In genomic region chr12:100519684-100520076, GRCm38 (mm10) we compare ENCODE assay signal across 8 mouse cellular contexts. TPM values are rescaled to one million over a fixed set of nuclear protein-coding genes. Genes with fewer than 3 reads are reported as not detected.
DNase-seq lines count a peak whose midpoint lies in the region; ATAC-seq lines count a peak whose summit lies in the region.

No protein-coding gene starts in this region.

- DNase-seq in cerebellum, postnatal 36 days: peak; percentile 28 to 42
- peak; percentile 44 for DNase-seq in limb, embryonic 11.5 days (ENCODE audit: low spot score)
- DNase-seq in left cerebral cortex, postnatal 10 days (ENCODE audit: extremely low spot score in 1 of 2, low spot score in 2 of 2): no peak
- no peak for DNase-seq in right cerebral cortex, postnatal 36 days (ENCODE audit: low spot score in 2 of 2)

- peaks cover 80% of the 10 kb centered on the region for H3K4me1 ChIP-seq in megakaryocyte, embryonic 14.5 days
- H3K4me1 ChIP-seq in heart, embryonic 16.5 days (ENCODE audit: control insufficient read depth, insufficient read depth, low read length): peaks cover 19% of the 10 kb centered on the region
- H3K4me1 ChIP-seq in limb, embryonic 11.5 days (ENCODE audit: control insufficient read depth, insufficient read depth, low read length): peaks cover 8% of the 10 kb centered on the region
- H3K4me1 ChIP-seq in midbrain, embryonic 15.5 days: peaks cover 26% of the 10 kb centered on the region

- peak overlapping the region; percentile 98 for H3K4me3 ChIP-seq in megakaryocyte, embryonic 14.5 days (replicated peaks)
- H3K4me3 ChIP-seq in heart, embryonic 16.5 days (ENCODE audit: low read length): peak overlapping the region; percentile 80
- H3K4me3 ChIP-seq in limb, embryonic 11.5 days (ENCODE audit: low read depth, low read length): peak overlapping the region; percentile 64
- H3K4me3 ChIP-seq in midbrain, embryonic 15.5 days: peak overlapping the region; percentile 97

- ATAC-seq in megakaryocyte, adult 5-6 weeks (ENCODE audit: poor library complexity, severe bottlenecking): no peak
- no peak for ATAC-seq in heart, embryonic 16.5 days (replicated peaks; ENCODE audit: extremely low read depth, insufficient read depth, low FRiP score)
- no peak for ATAC-seq in limb, embryonic 11.5 days (ENCODE audit: insufficient number of reproducible peaks, low FRiP score, low TSS enrichment, low read depth)
- ATAC-seq in midbrain, embryonic 15.5 days (replicated peaks): peak; percentile 28

- intact Hi-C loops in left cerebral cortex, postnatal 10 days (cut with DNase I): loop anchor here (5.0 kb wide), 1 partner anchor 92 kb away; no protein-coding TSS in a partner anchor

- H3K36me3 ChIP-seq in megakaryocyte, embryonic 14.5 days (replicated peaks; ENCODE audit: low read length): peaks cover 48% of the 10 kb centered on the region
- no peaks in the 10 kb centered on the region for H3K36me3 ChIP-seq in heart, embryonic 16.5 days (ENCODE audit: control insufficient read depth, insufficient read depth)
- no peaks in the 10 kb centered on the region for H3K36me3 ChIP-seq in limb, embryonic 11.5 days (ENCODE audit: control insufficient read depth, insufficient read depth, low read length)
- H3K36me3 ChIP-seq in midbrain, embryonic 15.5 days (replicated peaks): no peaks in the 10 kb centered on the region; the same call in 1 of the 2 replicates

- H3K27ac ChIP-seq in heart, embryonic 16.5 days (ENCODE audit: low read length): no peak overlapping the region; the same call in 1 of the 2 replicates
- no peak overlapping the region for H3K27ac ChIP-seq in limb, embryonic 11.5 days (replicated peaks; ENCODE audit: low read depth, low read length)
- peak overlapping the region; percentile 88 for H3K27ac ChIP-seq in midbrain, embryonic 15.5 days

- no peaks in the 10 kb centered on the region for H3K27me3 ChIP-seq in megakaryocyte, embryonic 14.5 days (replicated peaks)
- no peaks in the 10 kb centered on the region for H3K27me3 ChIP-seq in heart, embryonic 16.5 days (ENCODE audit: control insufficient read depth, insufficient read depth, low read length)
- H3K27me3 ChIP-seq in limb, embryonic 11.5 days (ENCODE audit: control insufficient read depth, insufficient read depth, low read length): no peaks in the 10 kb centered on the region
- H3K27me3 ChIP-seq in midbrain, embryonic 15.5 days (replicated peaks): no peaks in the 10 kb centered on the region

- peaks cover 4% of the 10 kb centered on the region for H3K9me3 ChIP-seq in megakaryocyte, embryonic 14.5 days
- no peaks in the 10 kb centered on the region for H3K9me3 ChIP-seq in heart, embryonic 16.5 days (replicated peaks; ENCODE audit: control insufficient read depth, low read length)
- no peaks in the 10 kb centered on the region for H3K9me3 ChIP-seq in limb, embryonic 11.5 days (ENCODE audit: control insufficient read depth, low read length)
- H3K9me3 ChIP-seq in midbrain, embryonic 15.5 days: no peaks in the 10 kb centered on the region

- 50% methylated on average over 7 of the region's 7 CpGs for WGBS in heart, embryonic 16.5 days
- WGBS in limb, embryonic 11.5 days: 68% methylated on average over 7 of the region's 7 CpGs
- WGBS in midbrain, embryonic 15.5 days: 44% methylated on average over 7 of the region's 7 CpGs

- H3K9ac ChIP-seq in heart, embryonic 16.5 days (ENCODE audit: low read length): peak overlapping the region; percentile 99
- H3K9ac ChIP-seq in limb, embryonic 11.5 days (ENCODE audit: low read length): peak overlapping the region; percentile 94
- peak overlapping the region; percentile 99 for H3K9ac ChIP-seq in midbrain, embryonic 15.5 days

- H3K4me2 ChIP-seq in heart, embryonic 16.5 days (ENCODE audit: low read depth, low read length): peak overlapping the region; percentile 80
- H3K4me2 ChIP-seq in limb, embryonic 11.5 days (ENCODE audit: low read depth, severe bottlenecking): peak overlapping the region; percentile 72
- H3K4me2 ChIP-seq in midbrain, embryonic 15.5 days: peak overlapping the region; percentile 86

RNA-seq across cellular contexts. Expression of gene Ttc7b, which starts 0.9 kb away (rescaled TPM):
- 170 and 237 TPM in 2 replicates for polyA plus RNA-seq in megakaryocyte, embryonic 14.5 days (2012; ENCODE audit: insufficient read depth, low replicate concordance)
- 26.2 and 28.9 TPM in 2 replicates for total RNA-seq in megakaryocyte, adult 5-6 weeks (2015)
- 14.4 and 16.9 TPM in 2 replicates for total RNA-seq in megakaryocyte, adult 5-6 weeks (2017)
- polyA plus RNA-seq in heart, embryonic 16.5 days (2015; fragmentation: Nextera tagmentation; extraction: Ambion mirVana): 6.7 and 7.3 TPM in 2 replicates
- 7.0 and 9.8 TPM in 2 replicates for polyA plus RNA-seq in limb, embryonic 11.5 days (2014; fragmentation: Nextera tagmentation; extraction: Ambion mirVana)
- polyA plus RNA-seq in midbrain, embryonic 15.5 days (2015; fragmentation: Nextera tagmentation; extraction: Ambion mirVana): 9.0 and 9.7 TPM in 2 replicates
- total RNA-seq in left cerebral cortex, postnatal 10 days (2021): 100 to 1,000 TPM; 137 to 138 TPM

Comparison
In these comparisons a context has a peak if more than half of its experiments do, and no peak if none do; other contexts are left out.
1. DNase-seq: peak in cerebellum, postnatal 36 days (2 of 2) and limb, embryonic 11.5 days (single experiment); none in left cerebral cortex, postnatal 10 days (0 of 2) and right cerebral cortex, postnatal 36 days (0 of 2).
2. RNA of gene Ttc7b, which starts 0.9 kb away (polyA plus RNA-seq): 170 to 237 TPM in megakaryocyte, embryonic 14.5 days; 9.0 to 9.7 TPM in midbrain, embryonic 15.5 days, 7.0 to 9.8 TPM in limb, embryonic 11.5 days and 6.7 to 7.3 TPM in heart, embryonic 16.5 days; every median in the first group is over 10 times any median in the second.
3. Peak in every context shown above with its lines, with median percentiles within 50 percentile points of each other: H3K4me3 ChIP-seq, H3K4me2 ChIP-seq and H3K9ac ChIP-seq.